Mouse (Mus musculus) MEL (cell line): ENCODE measurements around the gene Tsc2. TPM values are rescaled to one million over a fixed set of nuclear protein-coding genes. Genes with fewer than 3 reads are reported as not detected.
A peak's percentile ranks its signal among the peaks of the same experiment; 100 is the strongest.

Source experiments
- DNase-seq: peaks from one replicate; pipeline ENCODE4 v3.0.0; 2011; ENCODE audit warnings: low read depth, low spot score
- H3K27ac ChIP-seq: 2 replicates; pipeline ENCODE4 v1.5.1; 2012; ENCODE audit warnings: low read depth, mild to moderate bottlenecking, control low read depth, low read length, moderate library complexity; ENCODE audit not compliant: control insufficient read depth
- H3K27me3 ChIP-seq, 2 experiments: fragments of 150-350 bp in 1 of 2; sonication (generic) in 1 of 2; 2 replicates each; pipeline ENCODE4 v1.6.1; 2012; ENCODE audit warnings: low read length in 2 of 2, mild to moderate bottlenecking in 2 of 2, improper control_type of control experiment in 1 of 2, moderate library complexity in 1 of 2; ENCODE audit not compliant: insufficient read depth in 2 of 2, control insufficient read depth in 1 of 2
- H3K36me3 ChIP-seq, 2 experiments: 2 replicates each; pipeline ENCODE4 v1.6.1; 2012 to 2014; ENCODE audit warnings: low read length in 2 of 2, improper control_type of control experiment in 1 of 2, inconsistent platforms in 1 of 2, mild to moderate bottlenecking in 1 of 2; ENCODE audit not compliant: insufficient read depth in 2 of 2, control insufficient read depth in 1 of 2
- H3K4me1 ChIP-seq, 2 experiments: fragments of 150-350 bp in 1 of 2; sonication (generic) in 1 of 2; 2 replicates each; pipeline ENCODE4 v1.6.1; 2012; ENCODE audit warnings: low read length in 2 of 2, improper control_type of control experiment in 1 of 2, mild to moderate bottlenecking in 1 of 2; ENCODE audit not compliant: insufficient read depth in 2 of 2, control insufficient read depth in 1 of 2
- H3K4me3 ChIP-seq, 2 experiments: fragments of 150-350 bp in 1 of 2; sonication (generic) in 1 of 2; 2 replicates each; pipeline ENCODE4 v1.5.1; 2012; ENCODE audit warnings: low read depth in 2 of 2, low read length in 2 of 2, mild to moderate bottlenecking in 2 of 2, moderate library complexity in 2 of 2, control low read depth in 1 of 2, improper control_type of control experiment in 1 of 2; ENCODE audit not compliant: control insufficient read depth in 1 of 2, insufficient read depth in 1 of 2
- H3K79me2 ChIP-seq: 2 replicates; pipeline ENCODE4 v1.6.1; 2012; ENCODE audit warnings: mild to moderate bottlenecking, low read length, moderate library complexity; ENCODE audit not compliant: control insufficient read depth, poor library complexity, insufficient read depth
- H3K9ac ChIP-seq: 2 replicates; pipeline ENCODE4 v1.6.1; 2012; ENCODE audit warnings: low read depth, mild to moderate bottlenecking, control low read depth, low read length, moderate library complexity; ENCODE audit not compliant: control insufficient read depth, poor library complexity, severe bottlenecking
- H3K9me3 ChIP-seq: fragments of 150-350 bp; sonication (generic); replicated peaks from 2 replicates; pipeline ENCODE4 v1.6.1; 2012; ENCODE audit warnings: mild to moderate bottlenecking, low read length, improper control_type of control experiment, moderate library complexity; ENCODE audit not compliant: insufficient read depth
- CHD2 ChIP-seq: IDR thresholded peaks from 2 replicates; pipeline ENCODE4 v1.6.1; 2011; ENCODE audit warnings: low read length, improper control_type of control experiment
- CTCF ChIP-seq, 3 experiments: IDR thresholded peaks in 2 of 3; conservative IDR thresholded peaks in 1 of 3; 2 replicates each; pipeline ENCODE4 v1.5.1; 2011 to 2012; ENCODE audit warnings: low read length in 3 of 3, low read depth in 2 of 3, mild to moderate bottlenecking in 2 of 3, improper control_type of control experiment in 1 of 3, inconsistent platforms in 1 of 3, mixed read lengths in 1 of 3, moderate library complexity in 1 of 3; ENCODE audit not compliant: control insufficient read depth in 1 of 3, insufficient read depth in 1 of 3, poor library complexity in 1 of 3, severe bottlenecking in 1 of 3
- ELF1 ChIP-seq: IDR thresholded peaks from 2 replicates; pipeline ENCODE4 v1.6.1; 2014; ENCODE audit warnings: low read depth, mild to moderate bottlenecking, inconsistent platforms, low read length, improper control_type of control experiment, moderate library complexity
- EP300 ChIP-seq, 2 experiments: IDR thresholded peaks; 2 replicates each; pipeline ENCODE4 v1.6.1; 2011; ENCODE audit warnings: improper control_type of control experiment in 2 of 2, low read length in 2 of 2, low read depth in 1 of 2, mild to moderate bottlenecking in 1 of 2
- GATA1 ChIP-seq: IDR thresholded peaks from 2 replicates; pipeline ENCODE4 v1.6.1; 2011; ENCODE audit warnings: low read depth, low read length, improper control_type of control experiment
- JUND ChIP-seq: IDR thresholded peaks from 2 replicates; pipeline ENCODE4 v1.6.1; 2011; ENCODE audit warnings: low read depth, mild to moderate bottlenecking, improper control_type of control experiment, low read length
- MAX ChIP-seq: IDR thresholded peaks from 2 replicates; pipeline ENCODE4 v1.6.1; 2011; ENCODE audit warnings: low read length, improper control_type of control experiment
- MAZ ChIP-seq: IDR thresholded peaks from 2 replicates; pipeline ENCODE4 v1.6.1; 2012; ENCODE audit warnings: low read depth, mild to moderate bottlenecking, inconsistent platforms, low read length, improper control_type of control experiment
- MEF2A ChIP-seq: IDR thresholded peaks from 2 replicates; pipeline ENCODE4 v1.6.1; 2014; ENCODE audit warnings: low read depth, mild to moderate bottlenecking, inconsistent platforms, low read length, improper control_type of control experiment; ENCODE audit not compliant: poor library complexity, insufficient replicate concordance, severe bottlenecking; ENCODE audit errors: extremely low read depth
- MXI1 ChIP-seq: IDR thresholded peaks from 2 replicates; pipeline ENCODE4 v1.6.1; 2011; ENCODE audit warnings: mild to moderate bottlenecking, low read depth, low read length, improper control_type of control experiment
- MYB ChIP-seq: IDR thresholded peaks from 2 replicates; pipeline ENCODE4 v1.6.1; 2011; ENCODE audit warnings: mild to moderate bottlenecking, low read depth, low read length, improper control_type of control experiment
- MYC ChIP-seq: IDR thresholded peaks from 2 replicates; pipeline ENCODE4 v1.6.1; 2011; ENCODE audit warnings: low read depth, mild to moderate bottlenecking, low read length, improper control_type of control experiment, moderate library complexity
- NELFE ChIP-seq: IDR thresholded peaks from 2 replicates; pipeline ENCODE4 v1.6.1; 2011; ENCODE audit warnings: low read depth, low read length, improper control_type of control experiment
- NRF1 ChIP-seq: IDR thresholded peaks from 2 replicates; pipeline ENCODE4 v1.6.1; 2014; ENCODE audit warnings: low read depth, mild to moderate bottlenecking, inconsistent platforms, low read length, improper control_type of control experiment, moderate library complexity; ENCODE audit not compliant: poor library complexity, insufficient read depth, severe bottlenecking
- POLR2AphosphoS2 ChIP-seq: IDR thresholded peaks from 2 replicates; pipeline ENCODE4 v1.6.1; 2011; ENCODE audit warnings: low read length, improper control_type of control experiment
- POLR2AphosphoS5 ChIP-seq: IDR thresholded peaks from 2 replicates; pipeline ENCODE4 v1.6.1; 2012; ENCODE audit warnings: low read depth, borderline replicate concordance, mild to moderate bottlenecking, inconsistent platforms, low read length, moderate library complexity, mixed read lengths
- RCOR1 ChIP-seq: IDR thresholded peaks from 2 replicates; pipeline ENCODE4 v1.6.1; 2012; ENCODE audit warnings: low read depth, mild to moderate bottlenecking, inconsistent platforms, low read length, improper control_type of control experiment
- SIN3A ChIP-seq: IDR thresholded peaks from 2 replicates; pipeline ENCODE4 v1.6.1; 2012; ENCODE audit warnings: low read length, improper control_type of control experiment, inconsistent platforms
- UBTF ChIP-seq: IDR thresholded peaks from 2 replicates; pipeline ENCODE4 v1.6.1; 2012; ENCODE audit warnings: low read depth, mild to moderate bottlenecking, inconsistent platforms, low read length, improper control_type of control experiment, moderate library complexity, borderline replicate concordance; ENCODE audit not compliant: insufficient read depth
- USF2 ChIP-seq, 2 experiments: IDR thresholded peaks; 2 replicates each; pipeline ENCODE4 v1.6.1; 2011 to 2012; ENCODE audit warnings: improper control_type of control experiment in 2 of 2, low read length in 2 of 2, borderline replicate concordance in 1 of 2, inconsistent platforms in 1 of 2, low read depth in 1 of 2, mild to moderate bottlenecking in 1 of 2; ENCODE audit not compliant: insufficient read depth in 1 of 2
- ZC3H11A ChIP-seq: IDR thresholded peaks from 2 replicates; pipeline ENCODE4 v1.6.1; 2012; ENCODE audit warnings: low read depth, mild to moderate bottlenecking, inconsistent platforms, low read length, improper control_type of control experiment
- ZKSCAN1 ChIP-seq: IDR thresholded peaks from 2 replicates; pipeline ENCODE4 v1.6.1; 2012; ENCODE audit warnings: low read depth, mild to moderate bottlenecking, inconsistent platforms, low read length, improper control_type of control experiment, moderate library complexity
- polyA plus RNA-seq, 2 experiments: library from polyadenylated mRNA; stranded (reverse) in 1 of 2; unstranded in 1 of 2; fragments of >175 nt in 1 of 2; fragments of >200 nt in 1 of 2; gene quantifications; 2 replicates each; pipeline versions ENCODE4 v1.2.1 to v1.2.4; 2012; ENCODE audit warnings: low replicate concordance in 2 of 2, low read depth in 1 of 2; ENCODE audit not compliant: insufficient read length in 2 of 2, insufficient read depth in 1 of 2, missing spikeins in 1 of 2
- total RNA-seq: library from RNA; depleted of rRNA; stranded (reverse); fragments of 300-350 nt; gene quantifications from 2 replicates; pipeline ENCODE4 v1.2.3, GENCODE M21; 2012

Gene Tsc2
- total and polyA plus RNA-seq, 3 experiments: 48.8 to 99.2 TPM; not detected in 1

- TF ChIP-seq POLR2AphosphoS5 (no peak), UBTF (no peak), MAX (no peak), GATA1 (no peak), CTCF (IDR thresholded peaks at IDR 0.05 in 2 of 3, conservative IDR thresholded peaks at IDR 0.05 in 1 of 3; ENCODE audit: control insufficient read depth in 1 of 3, insufficient read depth in 1 of 3, low read depth in 2 of 3, low read length in 3 of 3, poor library complexity in 1 of 3, severe bottlenecking in 1 of 3) (no peak)
These were observed 39.2 kb downstream of the Tsc2 start (continued) for GRCm38 (mm10) chr17:24593248-24593647.

DNA sequence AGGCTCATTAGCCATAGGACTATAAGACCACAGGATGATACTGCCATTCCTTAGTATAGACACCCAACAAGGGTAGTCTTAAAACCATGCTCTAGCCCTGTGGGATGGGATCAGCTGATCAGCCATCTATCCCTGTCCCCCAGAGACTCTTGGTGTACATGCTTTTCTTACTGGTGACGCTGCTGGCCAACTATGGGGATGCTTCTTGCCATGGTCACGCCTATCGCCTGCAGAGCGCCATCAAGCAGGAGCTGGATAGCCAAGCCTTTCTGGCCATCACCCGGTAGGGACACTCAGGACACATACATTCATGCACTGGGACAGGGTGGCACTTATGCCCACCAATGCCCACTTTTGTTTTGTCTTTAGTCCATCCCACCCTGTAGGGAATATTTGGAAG, 40.7 kb downstream of the Tsc2 start:
- H3K4me3 ChIP-seq: no peak overlapping the region
- peaks cover 0 to 4% of the 10 kb centered on the region in 2 experiments; a peak in 3 of 4 replicates for H3K36me3 ChIP-seq
- TF ChIP-seq ELF1 (no peak), MEF2A (no peak), ZC3H11A (no peak), MYC (no peak), ZKSCAN1 (no peak), USF2 (IDR thresholded peaks at IDR 0.05; ENCODE audit: borderline replicate concordance in 1 of 2, insufficient read depth in 1 of 2, low read depth in 1 of 2, low read length in 2 of 2) (no peak)
- H3K79me2 ChIP-seq: no peaks in the 10 kb centered on the region
- H3K27me3 ChIP-seq: no peaks in the 10 kb centered on the region
- no peak overlapping the region for H3K27ac ChIP-seq
- H3K9me3 ChIP-seq: no peaks in the 10 kb centered on the region
- H3K4me1 ChIP-seq: 0 out of 4 replicates have a peak, but pooled peaks cover 0 to 5% of the 10 kb centered on the region in 2 experiments
- H3K9ac ChIP-seq: no peak overlapping the region
- DNase-seq: no peak

- Histone ChIP-seq H3K79me2 (no peaks in the 10 kb centered on the region), H3K27ac (no peak overlapping the region), H3K9me3 (no peaks in the 10 kb centered on the region)
- no peak for TF ChIP-seq CHD2
- TF ChIP-seq, all 39 proteins: peak for 0
- Histone ChIP-seq H3K36me3 (peaks cover 4% of the 10 kb centered on the region in 2 experiments; a peak in 3 of 4 replicates), H3K27me3 (no peaks in the 10 kb centered on the region), H3K9ac (no peak overlapping the region), H3K4me1 (peaks cover 0 to 10% of the 10 kb centered on the region in 2 experiments; a peak in 1 of 4 replicates), H3K4me3 (no peak overlapping the region)
- no peak for DNase-seq
These were observed 41.5 kb downstream of the Tsc2 start for GRCm38 (mm10) chr17:24590943-24591342.

DNA sequence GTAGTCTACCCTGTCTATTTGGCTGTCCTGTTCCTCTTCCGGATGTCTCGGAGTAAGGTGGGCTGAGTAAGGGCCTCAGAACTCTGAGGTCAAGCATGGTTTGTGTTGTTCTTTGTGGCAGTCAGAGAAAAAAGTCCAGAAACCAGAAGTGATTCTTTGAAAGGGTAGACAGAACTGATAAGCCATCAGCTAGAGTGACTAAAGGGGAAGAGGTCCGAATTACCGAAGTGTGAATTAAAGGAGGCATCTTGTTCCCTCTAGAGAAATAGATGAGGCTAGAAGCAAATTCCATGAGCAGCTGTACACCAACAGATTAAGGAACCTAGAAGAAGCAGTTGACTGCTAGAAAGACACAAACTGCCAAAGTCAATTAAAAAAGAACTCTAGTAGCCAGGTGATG, 45.9 kb downstream of the Tsc2 start:
- Histone ChIP-seq H3K36me3 (peaks cover 4% of the 10 kb centered on the region in 2 experiments; a peak in 3 of 4 replicates), H3K9ac (no peak overlapping the region), H3K4me3 (no peak overlapping the region)
- TF ChIP-seq GATA1 (peak; percentile 75), ZC3H11A (no peak), SIN3A (no peak), NELFE (no peak), USF2 (IDR thresholded peaks at IDR 0.05; ENCODE audit: borderline replicate concordance in 1 of 2, insufficient read depth in 1 of 2, low read depth in 1 of 2, low read length in 2 of 2) (no peak), NRF1 (no peak), RCOR1 (no peak), POLR2AphosphoS2 (no peak), MXI1 (no peak), EP300 (IDR thresholded peaks at IDR 0.05; ENCODE audit: low read depth in 1 of 2, low read length in 2 of 2) (peak in 1 of 2 experiments; percentile 47; a peak in 1 of 4 replicates), MYB (no peak), JUND (no peak), MAZ (no peak)
- TF ChIP-seq, all 39 proteins: peak for 2
- Histone ChIP-seq H3K79me2 (no peaks in the 10 kb centered on the region), H3K9me3 (no peaks in the 10 kb centered on the region), H3K4me1 (peaks cover 0 to 10% of the 10 kb centered on the region in 2 experiments; a peak in 1 of 4 replicates), H3K27ac (0 out of 2 replicates have a peak overlapping the region, but pooled peaks have one; percentile 29), H3K27me3 (no peaks in the 10 kb centered on the region)
- peak; percentile 64 for DNase-seq
